Mouse (Mus musculus) thymus, adult 2 months (tissue): ENCODE data around the gene Celf3.

Experiments used
- CTCF ChIP-seq: fragments of 200-500 bp; IDR thresholded peaks from 2 replicates; pipeline ENCODE4 v1.5.1; 2012; ENCODE audit warnings: mild to moderate bottlenecking, control low read depth, low read length, moderate library complexity, borderline replicate concordance; ENCODE audit not compliant: control insufficient read depth, poor library complexity, insufficient read depth; ENCODE audit errors: extremely low read depth
- POLR2A ChIP-seq: fragments of 200-500 bp; IDR thresholded peaks from 2 replicates; pipeline ENCODE4 v1.6.1; 2012; ENCODE audit warnings: mild to moderate bottlenecking, low read length, control low read depth, moderate library complexity; ENCODE audit not compliant: control insufficient read depth, poor library complexity, insufficient read depth; ENCODE audit errors: extremely low read depth

DNA sequence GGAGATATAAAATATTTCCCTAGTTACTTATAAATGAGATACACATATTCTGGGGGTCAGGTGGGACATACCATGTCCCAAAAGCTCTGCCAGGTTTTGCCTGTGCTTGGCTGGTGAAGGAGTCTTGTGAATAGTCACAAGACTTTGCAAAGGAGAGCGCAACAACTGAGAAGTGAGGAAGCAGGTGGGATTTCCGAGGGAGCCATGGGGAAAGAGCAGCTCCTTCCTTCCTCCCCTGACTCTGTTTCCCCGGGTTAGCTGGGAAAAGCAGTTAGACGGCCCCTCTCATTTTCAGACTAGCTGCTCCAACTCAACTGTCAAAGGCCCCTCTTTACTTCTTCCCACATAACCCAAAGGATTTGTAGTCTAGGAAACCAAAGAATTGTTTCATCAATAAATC is 19.1 kb downstream of the Celf3 start:
- TF ChIP-seq POLR2A (no peak), CTCF (no peak)
